Mouse (Mus musculus) CH12.LX (cell line): Measurements from ENCODE around the gene Sde2.

Source experiments
- CTCF ChIP-seq, 2 experiments: IDR thresholded peaks in 1 of 2; conservative IDR thresholded peaks in 1 of 2; 2 replicates each; pipeline ENCODE4 v1.5.1; 2011 to 2012; ENCODE audit warnings: low read depth in 2 of 2, low read length in 2 of 2, improper control_type of control experiment in 1 of 2, inconsistent platforms in 1 of 2, mild to moderate bottlenecking in 1 of 2, moderate library complexity in 1 of 2
- GABPA ChIP-seq: IDR thresholded peaks from 2 replicates; pipeline ENCODE4 v1.6.1; 2012; ENCODE audit warnings: low read depth, low read length, improper control_type of control experiment, inconsistent platforms; ENCODE audit not compliant: insufficient replicate concordance
- JUND ChIP-seq: conservative IDR thresholded peaks from 2 replicates; pipeline ENCODE4 v1.6.1; 2011; ENCODE audit warnings: low read depth, low read length, improper control_type of control experiment
- MAX ChIP-seq: IDR thresholded peaks from 2 replicates; pipeline ENCODE4 v1.6.1; 2011; ENCODE audit warnings: low read length, improper control_type of control experiment
- NELFE ChIP-seq: IDR thresholded peaks from 2 replicates; pipeline ENCODE4 v1.6.1; 2011; ENCODE audit warnings: low read depth, low read length, improper control_type of control experiment
- NRF1 ChIP-seq: IDR thresholded peaks from 2 replicates; pipeline ENCODE4 v1.6.1; 2014; ENCODE audit warnings: low read depth, mild to moderate bottlenecking, inconsistent platforms, low read length, improper control_type of control experiment, moderate library complexity
- USF2 ChIP-seq: conservative IDR thresholded peaks from 2 replicates; pipeline ENCODE4 v1.6.1; 2011; ENCODE audit warnings: low read depth, low read length, improper control_type of control experiment
- ZC3H11A ChIP-seq: IDR thresholded peaks from 2 replicates; pipeline ENCODE4 v1.6.1; 2012; ENCODE audit warnings: low read depth, mild to moderate bottlenecking, inconsistent platforms, low read length, improper control_type of control experiment

GRCm38 (mm10) chr1:180824721-180825120 lies 26.2 kb upstream of the Sde2 start:
- TF ChIP-seq CTCF (conservative IDR thresholded peaks at IDR 0.05 in 1 of 2, IDR thresholded peaks at IDR 0.05 in 1 of 2; ENCODE audit: low read depth in 2 of 2, low read length in 2 of 2) (no peak), NELFE (no peak), MAX (no peak), USF2 (no peak), NRF1 (no peak), GABPA (no peak), JUND (no peak), ZC3H11A (no peak)
